ENCODE assay signal across 8 mouse cellular contexts in the genomic region with DNA sequence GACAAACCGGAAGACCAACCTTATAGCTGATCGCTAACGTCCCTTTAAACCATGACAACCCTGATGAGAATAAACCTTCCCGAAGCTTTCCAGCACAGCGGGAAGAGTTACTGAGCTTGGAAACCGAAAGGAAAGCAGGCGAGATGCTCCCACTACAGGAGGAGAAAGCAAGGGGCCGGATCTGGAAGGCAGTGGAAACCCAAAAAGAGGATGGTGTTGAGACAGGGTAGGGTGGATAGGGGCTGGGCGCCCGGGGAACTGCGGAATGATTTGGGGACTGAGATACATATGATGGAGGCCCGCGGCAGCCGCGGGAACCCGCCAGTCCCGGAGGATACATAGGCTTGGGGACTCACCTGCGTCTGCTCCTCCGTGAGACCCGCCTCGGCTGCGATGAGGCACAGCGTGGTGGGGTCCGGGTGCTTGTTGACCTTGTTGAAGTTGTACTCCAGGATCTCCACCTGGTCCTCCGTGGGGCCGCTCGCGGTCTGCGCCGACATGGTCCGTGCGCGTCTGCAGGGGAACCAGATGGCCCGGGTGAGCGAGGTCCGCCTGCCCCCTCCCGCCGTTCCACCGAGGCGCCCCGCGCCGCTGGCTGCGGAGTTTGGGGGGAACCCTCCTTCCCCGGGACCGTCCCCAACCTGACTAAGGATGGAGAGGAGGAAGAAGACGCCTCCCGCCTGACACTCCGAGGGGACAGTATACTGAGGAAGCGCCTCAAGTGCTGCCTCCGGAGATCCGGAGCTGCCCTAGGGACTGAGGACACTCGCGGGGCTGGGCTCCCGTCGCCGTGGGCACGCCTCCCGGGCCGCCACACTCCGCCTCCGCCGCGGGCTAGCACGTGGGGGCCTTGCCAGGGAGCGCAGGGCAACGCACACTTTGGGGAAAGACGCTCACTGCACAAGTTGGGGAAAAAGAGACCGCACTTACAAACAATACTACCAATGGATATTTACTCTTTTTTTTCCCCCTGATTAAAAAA. TPM values are rescaled to one million over a fixed set of nuclear protein-coding genes. Genes with fewer than 3 reads are reported as not detected.
DNase-seq lines count a peak whose midpoint lies in the region; ATAC-seq lines count a peak whose summit lies in the region.

No protein-coding gene starts in this region.

- H3K36me3 ChIP-seq in hindbrain, embryonic 11.5 days (ENCODE audit: control insufficient read depth, insufficient read depth, low read length) = no peaks in the 10 kb centered on the region

- DNase-seq in MEL-GATA-1-ER (ENCODE audit: extremely low read depth, low read depth) = peak; percentile 40
- DNase-seq in cerebellum, adult 9-11 months = peak; percentile 47
- peak; percentile 31 to 50 for DNase-seq in frontal cortex, postnatal 10 days (ENCODE audit: low spot score in 2 of 2)
- peak; percentile 64 for DNase-seq in hindbrain, embryonic 11.5 days (ENCODE audit: low spot score)
- peak; percentile 62 to 71 for DNase-seq in layer of hippocampus, postnatal 14 days (ENCODE audit: low spot score in 2 of 2)
- peak; percentile 90 for DNase-seq in lung, postnatal 25 days (ENCODE audit: low spot score)
- peak; percentile 52 for DNase-seq in ovary, postnatal 14 days (ENCODE audit: low spot score)
- peak; percentile 54 for DNase-seq in thymus, postnatal 25 days

- peaks cover 3% of the 10 kb centered on the region; the same call in 1 of the 2 replicates for H3K4me1 ChIP-seq in hindbrain, embryonic 11.5 days (replicated peaks; ENCODE audit: control insufficient read depth, insufficient read depth, low read length)

- ATAC-seq in hindbrain, embryonic 11.5 days (ENCODE audit: low FRiP score) = peak; percentile 79

- peak overlapping the region; percentile 97 for H3K4me2 ChIP-seq in hindbrain, embryonic 11.5 days (replicated peaks; ENCODE audit: low read depth, low read length)

- peak overlapping the region; percentile 58 for H3K9ac ChIP-seq in hindbrain, embryonic 11.5 days (ENCODE audit: low read depth, low read length)

- 1% methylated on average over 69 of the region's 69 CpGs for WGBS in hindbrain, embryonic 11.5 days

- no peaks in the 10 kb centered on the region for H3K9me3 ChIP-seq in hindbrain, embryonic 11.5 days (ENCODE audit: control insufficient read depth, low read length)

- H3K27ac ChIP-seq in hindbrain, embryonic 11.5 days (ENCODE audit: low read depth, low read length) = no peak overlapping the region

- H3K4me3 ChIP-seq in hindbrain, embryonic 11.5 days (ENCODE audit: low read depth, low read length) = peak overlapping the region; percentile 53

- peaks cover 5% of the 10 kb centered on the region; the same call in 1 of the 2 replicates for H3K27me3 ChIP-seq in hindbrain, embryonic 11.5 days (ENCODE audit: control insufficient read depth, insufficient read depth, low read length)

RNA-seq across cellular contexts. Expression of gene Hopx, which starts 20.1 kb away (rescaled TPM):
- 0.68 and 0.83 TPM in 2 replicates for polyA plus RNA-seq in hindbrain, embryonic 11.5 days (2014; fragmentation: Nextera tagmentation; extraction: Ambion mirVana)
- total RNA-seq in layer of hippocampus, postnatal 14 days (2021) = 10 to 100 TPM; 64.5 to 92.8 TPM

Comparison
In these comparisons a context has a peak if more than half of its experiments do, and no peak if none do; other contexts are left out.
1. DNase-seq: peak in every context shown above with its lines; median percentile 90 in lung, postnatal 25 days; 66 in layer of hippocampus, postnatal 14 days; 64 in hindbrain, embryonic 11.5 days; 54 in thymus, postnatal 25 days; 52 in ovary, postnatal 14 days; 47 in cerebellum, adult 9-11 months; 40 in frontal cortex, postnatal 10 days; 40 in MEL-GATA-1-ER.